Mouse (Mus musculus) erythroid progenitor cell, adult 5-6 weeks (primary cell): ENCODE results near the gene Mdk. TPM values are rescaled to one million over a fixed set of nuclear protein-coding genes. Genes with fewer than 3 reads are reported as not detected.
A peak's percentile ranks its signal among the peaks of the same experiment; 100 is the strongest.

Experiments
- ATAC-seq: replicated peaks from 2 replicates; pipeline ENCODE4 v1.8.0; 2016; ENCODE audit warnings: moderate number of reproducible peaks, mild to moderate bottlenecking, moderate TSS enrichment, inconsistent platforms; ENCODE audit not compliant: poor library complexity, low FRiP score, severe bottlenecking
- total RNA-seq, 2 experiments: library from RNA; stranded (forward) in 1 of 2; stranded (reverse) in 1 of 2; fragments of 150-400 nt in 1 of 2; fragments of 186-747, 209-891 nt in 1 of 2; gene quantifications; 2 replicates each; pipeline versions ENCODE4 v1.2.3 to v1.2.4; 2015 to 2017; ENCODE audit warnings: low replicate concordance in 2 of 2

Gene Mdk
- total RNA-seq (2015; ENCODE audit: low replicate concordance) = not detected in 2 replicates
- total RNA-seq (2017; ENCODE audit: low replicate concordance) = not detected in 2 replicates

DNA sequence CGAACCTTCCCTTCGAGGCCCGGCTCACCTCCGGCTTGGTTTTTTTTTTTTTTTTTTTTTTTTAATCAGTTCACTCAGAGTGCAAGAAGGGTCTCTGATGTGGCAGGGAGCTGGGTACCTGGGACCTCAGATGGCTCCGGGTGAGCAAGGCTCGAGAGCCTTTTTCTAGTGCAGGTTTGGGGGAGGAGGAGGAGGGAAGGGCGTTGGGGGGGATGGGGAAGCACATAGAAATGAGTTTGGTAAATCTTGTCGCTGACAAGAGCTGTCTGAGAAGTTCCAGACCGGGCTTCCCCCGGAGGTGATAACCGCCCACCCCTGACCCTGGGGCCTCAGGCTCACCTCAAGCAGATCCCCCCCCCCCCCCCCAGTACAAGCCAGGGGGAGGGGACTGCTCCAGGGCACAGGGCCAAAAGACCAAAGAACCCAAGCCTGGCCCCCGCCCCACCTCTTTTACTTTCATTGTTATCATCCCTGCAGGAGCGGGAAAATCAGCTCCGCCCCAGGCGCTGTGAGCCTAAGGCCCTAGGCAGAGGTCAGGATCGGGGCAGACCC, at the start of gene Mdk:
Mdk (minus strand) TSS at position 138 of the 552 bp plus-strand sequence.
- no peak for ATAC-seq

DNA sequence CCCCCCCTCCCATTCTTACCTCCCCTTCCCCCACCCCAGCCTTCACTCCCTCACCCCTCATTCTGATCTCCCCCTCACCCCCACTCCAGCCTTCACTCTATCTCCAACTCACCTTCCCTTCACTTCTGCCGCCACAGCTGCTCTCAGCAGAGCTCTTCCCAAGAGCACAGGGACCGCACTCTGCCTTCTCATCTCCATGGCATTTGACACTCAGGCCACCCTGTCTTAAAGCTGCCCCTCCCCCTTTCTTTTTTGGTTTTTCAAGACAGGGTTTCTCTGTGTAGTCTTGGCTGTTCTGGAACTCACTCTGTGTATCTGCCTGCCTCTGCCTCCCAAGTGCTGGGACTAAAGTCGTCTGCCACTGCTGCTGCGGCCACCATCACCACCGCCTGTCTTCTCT, 48.7 kb upstream of the Mdk start:
- no peak for ATAC-seq

DNA sequence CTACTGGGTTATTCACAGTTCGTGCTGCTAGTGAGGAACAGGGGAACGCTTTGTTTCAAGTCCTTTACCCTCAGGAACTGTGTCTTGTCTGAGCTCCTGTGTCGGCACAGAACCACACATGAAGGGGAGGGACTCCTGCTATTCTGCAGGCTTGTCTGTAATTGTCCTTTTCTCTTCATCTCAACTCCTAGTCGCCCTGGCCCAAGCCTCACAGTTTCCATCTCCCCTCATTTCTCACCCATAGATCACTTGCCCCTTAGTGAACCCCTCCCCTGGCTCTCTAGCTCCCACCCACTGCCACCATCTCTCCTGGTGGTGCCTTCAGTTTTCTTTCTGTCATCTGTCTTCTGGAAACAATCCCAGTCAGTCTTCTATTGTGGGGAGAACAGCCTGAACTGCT, 48.1 kb upstream of the Mdk start:
- ATAC-seq = no peak

DNA sequence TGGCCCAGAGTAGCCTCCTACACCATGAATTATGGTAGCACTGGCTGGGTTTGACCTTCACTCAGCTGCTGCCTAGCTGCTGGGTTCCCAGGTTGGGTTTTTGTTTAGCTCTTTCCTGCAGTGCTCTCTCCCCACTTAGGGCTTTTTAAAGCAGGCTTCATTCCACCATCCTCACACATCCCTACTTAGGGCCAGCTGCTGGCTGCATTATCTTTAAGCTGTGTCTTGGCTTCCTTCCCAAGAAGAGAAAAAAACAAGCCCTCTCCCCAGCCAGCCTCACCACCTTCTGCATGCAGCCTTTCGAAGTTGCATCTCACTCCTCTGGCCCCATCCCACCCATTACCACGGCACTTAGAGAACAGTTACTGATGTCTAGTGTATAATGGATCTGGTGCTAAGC, 46.5 kb upstream of the Mdk start:
- ATAC-seq = no peak

DNA sequence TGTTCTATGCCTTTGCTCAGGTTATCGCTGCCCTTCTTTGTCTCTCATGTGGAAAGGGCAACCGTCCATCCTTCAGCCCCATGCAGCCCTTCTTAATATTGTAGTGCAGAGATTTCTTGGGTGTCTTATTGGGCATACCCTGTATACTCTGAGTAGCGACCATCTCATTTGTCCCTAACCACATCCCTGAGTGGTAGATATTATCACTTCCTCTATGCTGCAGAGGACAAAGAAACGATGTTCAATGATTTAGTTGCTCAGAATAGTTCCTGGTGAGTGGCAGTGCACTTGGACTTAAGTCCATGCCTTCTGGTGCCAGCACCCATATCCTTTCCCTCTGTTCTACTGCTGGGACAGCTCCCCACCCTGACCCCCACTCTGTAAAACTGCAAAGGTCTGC, 45.9 kb upstream of the Mdk start:
- ATAC-seq = no peak

DNA sequence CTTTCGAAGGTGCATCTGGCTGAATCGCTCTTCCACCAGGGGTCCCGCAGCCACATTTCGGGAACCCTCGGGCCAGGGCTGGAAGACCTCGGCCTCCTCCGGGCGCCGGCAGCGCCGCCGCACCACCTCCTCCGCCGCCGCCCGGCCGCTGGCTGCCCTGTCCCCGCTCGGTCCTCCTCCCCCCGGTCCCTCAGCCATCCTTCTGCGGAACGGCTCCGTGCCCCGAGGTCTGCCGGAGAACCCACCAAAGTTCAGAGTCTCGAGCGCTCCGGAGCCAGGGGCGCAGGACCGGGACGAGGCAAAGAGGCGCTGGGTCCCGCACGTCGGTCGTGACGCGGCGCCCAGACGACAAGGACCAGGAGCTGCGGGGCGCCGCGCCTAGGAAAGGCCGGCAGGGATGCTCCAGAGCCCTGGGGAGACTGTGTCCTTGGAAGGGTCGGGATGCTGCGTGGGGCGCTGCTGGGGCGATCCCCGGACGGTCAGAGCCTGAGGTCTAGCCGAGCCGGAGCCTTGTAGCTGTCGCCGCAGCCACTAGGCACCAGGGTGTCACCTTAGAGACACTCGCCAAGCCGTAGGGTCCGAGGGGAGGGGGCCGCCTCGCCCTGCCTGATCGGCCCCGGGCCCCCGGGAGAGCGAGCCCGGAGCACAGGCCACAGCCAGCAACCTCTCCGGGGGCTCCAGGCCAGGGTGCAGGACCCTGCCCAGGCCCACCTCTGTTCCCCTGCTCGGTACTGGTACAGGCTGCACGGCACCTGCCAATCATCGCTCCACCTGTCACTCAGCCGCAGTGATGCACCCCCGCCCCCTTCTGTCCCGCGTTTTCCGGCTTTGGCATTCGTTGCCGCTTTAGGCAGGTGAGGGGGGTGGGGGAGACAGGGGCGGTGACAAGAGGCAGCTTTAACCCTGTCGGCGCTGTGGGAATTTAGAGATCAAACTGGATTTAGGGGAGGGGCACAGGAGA, 43.8 kb upstream of the Mdk start, which contains the start of gene Dgkz:
Dgkz (minus strand) TSS at position 284 of the 961 bp plus-strand sequence.
- no peak for ATAC-seq

DNA sequence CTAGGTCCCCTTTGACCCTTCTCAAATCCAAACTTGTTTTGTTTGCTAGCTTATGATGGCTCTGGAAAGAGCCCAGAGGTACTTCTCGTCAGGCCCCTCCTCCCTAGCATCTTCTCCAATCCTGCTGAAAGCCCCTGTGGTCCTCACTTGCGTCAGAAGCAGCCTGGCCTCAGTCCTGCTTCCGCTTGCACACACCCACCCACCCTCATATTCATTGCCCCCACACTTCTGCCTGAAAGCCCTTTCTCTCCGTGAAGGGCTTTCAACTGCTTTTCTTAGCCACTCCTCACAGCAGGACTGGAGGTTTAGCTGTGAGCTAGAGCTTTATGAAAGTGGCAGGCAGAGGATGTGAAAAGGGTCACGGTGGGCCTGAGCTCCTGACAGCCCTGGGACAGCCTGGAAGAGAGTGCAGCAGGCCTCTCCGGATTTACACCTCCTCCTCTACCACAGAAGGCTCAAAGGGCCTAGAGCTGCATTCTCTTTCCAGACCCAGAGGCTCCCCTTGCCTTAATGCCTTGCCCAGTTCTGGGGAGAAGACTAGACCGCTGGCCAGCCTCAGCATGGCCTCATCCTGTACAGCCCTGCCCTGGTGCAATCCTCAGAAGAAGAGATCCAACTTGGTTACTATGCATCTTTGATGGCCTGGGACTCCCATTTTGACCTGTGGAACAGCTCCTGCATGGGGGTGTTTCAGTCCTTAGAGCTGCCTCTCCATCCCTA, 41.5 kb upstream of the Mdk start:
- no peak for ATAC-seq

DNA sequence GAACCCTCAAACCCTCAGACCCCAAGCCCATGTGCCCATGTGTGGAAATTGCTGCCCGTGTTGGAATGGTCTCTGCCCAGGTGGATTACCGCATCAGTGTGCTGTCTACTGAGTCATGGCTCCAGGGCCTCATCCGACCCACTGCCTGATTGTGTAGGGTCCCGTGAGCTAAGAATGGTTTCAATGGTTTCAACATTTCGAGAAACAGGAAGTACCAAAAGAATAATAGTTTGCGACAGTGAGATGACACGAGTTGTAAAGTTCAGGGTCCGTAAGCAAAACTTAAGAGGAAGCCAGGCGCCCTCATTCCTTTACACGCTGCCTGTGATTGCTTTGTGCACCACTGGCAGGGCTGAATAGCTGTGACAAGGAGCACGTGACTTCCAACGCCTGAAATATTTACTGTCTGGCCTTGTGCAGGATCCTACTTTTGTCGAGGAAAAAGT, 40.0 kb upstream of the Mdk start:
- ATAC-seq = no peak

DNA sequence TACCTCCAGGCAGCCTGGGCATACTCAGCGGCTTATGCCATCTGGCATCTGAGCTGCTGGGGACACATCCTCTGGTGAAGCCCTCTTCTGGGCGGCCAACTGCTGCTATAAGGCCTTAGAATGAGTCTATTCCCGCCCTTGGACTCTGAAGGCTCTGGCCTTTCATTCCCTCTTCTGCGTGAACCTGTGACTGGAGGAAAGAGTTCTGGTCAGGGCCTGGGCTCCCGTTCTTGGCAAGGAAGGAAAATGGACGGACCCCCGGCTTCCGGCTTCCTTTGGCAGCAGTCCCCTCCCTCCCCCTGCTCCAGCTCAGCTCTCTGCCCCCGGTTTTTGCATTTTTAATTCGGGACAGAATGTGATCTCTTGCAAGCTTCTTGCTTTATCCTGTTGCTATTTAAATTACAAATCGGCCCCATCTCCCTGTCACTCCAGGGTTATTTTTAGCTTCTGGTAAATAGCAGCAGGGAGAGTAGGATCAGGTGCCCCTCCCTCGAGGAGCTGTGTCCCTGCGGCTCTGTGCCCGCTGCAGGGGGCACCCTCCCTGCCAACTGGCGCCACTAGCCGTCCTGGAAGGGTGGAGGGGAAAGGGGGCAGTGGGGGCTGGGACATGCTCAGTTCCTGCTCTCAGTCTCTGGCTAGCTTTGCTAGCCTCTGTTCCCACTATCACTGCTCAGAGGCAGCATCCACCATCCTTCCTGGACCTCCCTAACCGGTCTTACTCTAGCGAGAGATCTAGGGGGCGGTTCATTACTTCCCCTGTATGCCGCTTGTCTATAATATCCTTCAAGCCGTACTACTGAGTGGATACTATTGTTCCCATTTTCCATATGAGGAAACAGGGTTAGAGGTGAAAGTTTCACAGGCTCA, 39.4 kb upstream of the Mdk start:
- no peak for ATAC-seq

DNA sequence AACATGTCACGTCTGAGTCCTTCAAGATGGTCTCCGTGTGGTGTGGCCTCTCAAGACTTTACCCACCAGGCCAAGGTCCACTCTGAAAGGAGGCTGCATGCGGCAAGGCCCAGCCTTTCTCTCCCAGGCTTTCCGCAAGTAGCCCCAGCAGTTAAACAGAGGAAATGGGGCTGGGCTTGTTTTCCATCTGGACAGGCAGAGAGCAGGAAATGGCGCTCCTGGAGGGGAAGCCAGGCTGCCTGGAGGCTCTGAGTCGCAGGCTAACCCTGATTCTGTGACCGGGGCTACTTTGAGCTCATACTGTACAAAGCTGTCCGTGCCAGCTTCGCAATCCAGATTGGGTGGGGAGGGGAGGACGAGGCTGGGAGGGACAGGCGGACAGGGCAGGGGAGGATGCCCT, 35.9 kb upstream of the Mdk start:
- no peak for ATAC-seq

DNA sequence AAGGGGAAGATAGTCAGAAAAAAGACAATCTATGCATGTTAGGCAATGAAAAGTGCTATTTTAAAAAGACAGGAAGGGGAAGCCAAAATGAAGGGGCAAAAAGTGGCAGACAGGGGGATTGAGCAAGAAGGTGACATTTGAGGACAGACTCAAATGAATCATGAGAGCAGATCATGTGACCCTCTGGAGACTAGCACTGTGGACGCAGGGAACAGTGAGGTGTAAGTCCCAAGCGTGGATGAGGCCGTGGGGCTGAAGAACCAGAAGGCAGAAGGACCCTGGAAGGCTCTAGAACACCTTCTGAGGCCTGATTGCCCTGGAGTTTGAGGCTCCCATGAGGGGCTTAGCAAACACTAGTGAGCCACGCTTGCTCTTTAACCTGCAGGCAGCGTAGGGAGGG, 34.3 kb upstream of the Mdk start:
- ATAC-seq = no peak

DNA sequence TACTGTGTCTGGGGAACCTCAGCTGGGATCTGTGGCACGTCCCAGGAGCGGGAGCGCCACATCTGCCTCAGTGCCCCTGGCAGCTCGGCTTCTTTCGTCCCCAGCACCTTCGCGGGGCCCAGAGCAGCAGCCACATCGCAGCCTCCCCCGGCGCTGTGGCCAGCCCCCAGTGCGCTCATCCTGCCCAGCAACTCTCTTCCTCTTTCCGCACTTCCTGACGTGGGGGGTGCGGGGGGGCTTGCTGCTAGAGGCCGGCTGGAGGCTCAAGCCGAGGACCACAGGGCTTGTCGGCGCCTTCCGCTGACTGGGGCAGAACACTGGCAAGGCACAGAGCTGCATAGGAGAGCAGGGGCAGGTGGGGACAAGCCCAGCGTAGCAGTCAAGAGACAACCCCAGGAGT, 33.3 kb upstream of the Mdk start:
- no peak for ATAC-seq

DNA sequence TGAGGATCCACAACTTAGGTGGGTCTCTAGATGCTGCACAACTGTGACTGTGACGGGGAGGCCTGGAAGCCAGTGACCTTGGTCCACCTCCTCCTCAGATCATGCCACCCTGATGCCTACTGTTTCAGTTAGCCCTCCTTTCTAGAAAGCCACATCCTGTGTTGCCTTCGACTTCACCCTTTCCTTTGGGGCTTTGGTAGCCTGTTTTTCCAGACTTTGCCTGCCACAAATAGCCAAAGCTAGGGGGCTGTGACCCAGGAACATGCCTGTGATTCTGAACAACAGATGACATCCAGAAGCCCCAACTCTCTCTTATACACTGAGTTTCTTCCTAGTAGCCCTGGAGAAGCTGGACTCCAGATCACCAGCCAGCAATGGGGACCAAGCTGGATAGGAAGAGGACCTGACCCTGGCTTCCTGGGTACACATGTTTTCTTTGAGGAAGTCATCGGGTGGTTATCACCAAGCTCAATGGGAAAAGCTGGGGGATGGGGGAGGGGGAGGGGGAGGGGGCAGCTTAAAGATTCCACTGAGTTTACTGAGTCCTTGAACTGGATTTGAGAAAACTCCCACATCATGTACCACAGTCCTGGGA, 32.6 kb upstream of the Mdk start:
- ATAC-seq = no peak

DNA sequence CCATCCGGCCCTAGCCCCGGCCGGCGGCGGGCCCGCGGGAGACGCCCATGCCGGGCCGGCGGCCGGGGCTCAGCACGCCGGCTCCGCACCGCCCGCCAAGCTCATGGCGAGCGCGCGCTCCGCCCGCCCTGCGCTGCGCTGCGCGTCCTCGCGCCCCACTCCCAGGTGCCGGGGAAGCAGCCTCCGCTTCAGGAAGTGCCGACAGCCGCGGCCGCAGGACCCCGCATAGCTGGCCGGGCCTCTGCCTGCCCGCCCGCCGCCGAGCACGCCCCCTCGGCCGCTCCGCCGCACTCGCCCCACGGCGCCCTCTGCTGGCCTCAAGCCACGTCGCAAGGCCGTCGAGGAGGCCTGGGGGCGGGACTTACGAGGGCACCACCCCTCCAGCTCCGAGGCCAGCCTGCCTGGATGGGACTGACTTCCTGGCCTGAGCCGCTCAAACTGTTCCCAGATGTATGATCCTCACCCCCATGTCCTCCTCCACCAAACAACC, 31.4 kb upstream of the Mdk start:
- ATAC-seq = peak; percentile 86

DNA sequence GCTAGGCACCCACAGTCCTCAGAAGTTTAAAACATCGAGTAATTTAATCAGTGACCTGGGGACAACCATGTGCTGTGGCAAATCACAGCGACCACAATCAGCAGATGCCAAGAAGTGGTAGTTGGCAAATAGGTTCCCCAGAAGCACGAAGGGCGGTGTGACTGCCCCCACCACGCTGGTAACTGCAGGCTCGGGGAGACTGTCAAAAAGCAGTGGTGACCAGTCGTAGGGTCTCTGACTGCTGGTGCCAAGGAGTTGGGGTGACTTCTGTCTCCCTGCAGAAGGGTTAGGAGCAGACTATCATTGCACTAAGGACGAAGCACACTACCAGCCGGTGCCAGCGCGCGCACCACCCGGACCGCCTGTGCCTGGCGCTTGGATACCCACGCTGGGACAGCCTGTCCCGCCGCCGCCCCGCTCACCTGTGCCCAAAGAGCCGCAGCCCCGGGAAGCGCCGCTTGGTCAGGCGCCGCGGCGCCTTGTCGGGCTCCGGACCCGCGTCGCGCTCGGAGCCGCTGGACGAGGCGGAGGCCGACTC, 30.8 kb upstream of the Mdk start:
- ATAC-seq = no peak

DNA sequence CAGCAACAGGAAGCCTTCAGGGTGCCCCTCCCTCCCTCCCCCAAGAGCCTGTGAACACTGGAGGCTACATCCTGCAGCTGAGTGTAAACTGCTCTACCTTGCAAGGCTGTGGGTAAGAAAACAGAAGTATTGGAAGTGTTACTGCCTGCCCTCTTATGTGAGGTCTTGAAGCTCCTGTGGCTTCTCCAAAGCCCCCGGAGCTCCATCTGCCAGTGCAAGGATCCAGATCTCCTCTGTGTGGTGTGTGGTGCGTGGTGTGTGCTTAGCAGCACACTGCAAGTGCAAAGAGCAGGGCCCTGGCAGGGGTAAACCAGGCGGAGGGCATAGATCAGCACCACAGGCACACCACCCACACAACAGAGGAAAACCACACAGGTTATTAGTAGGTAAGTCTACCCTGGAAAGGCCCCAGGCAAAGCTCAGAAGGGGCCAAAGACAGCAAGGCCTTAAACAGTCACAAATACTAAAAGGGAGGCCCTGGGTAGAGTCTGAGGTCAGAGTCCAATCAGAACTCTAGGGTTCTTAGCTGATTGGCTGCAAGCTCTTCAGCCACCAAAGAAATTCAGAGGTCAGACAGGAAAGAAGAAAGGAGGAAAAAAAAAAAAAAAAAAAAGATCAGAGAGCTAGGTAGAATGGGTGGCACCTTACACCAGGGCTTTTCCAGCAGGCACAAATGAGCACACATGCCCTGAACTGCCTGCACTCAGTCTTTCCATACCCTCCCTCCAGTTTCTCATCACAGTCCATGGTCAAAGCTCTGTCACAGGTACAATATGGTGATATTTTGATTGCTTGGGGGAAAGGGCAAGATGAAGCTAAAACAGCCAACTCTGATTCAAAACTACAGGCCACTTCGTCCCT, 30.0 kb upstream of the Mdk start:
- ATAC-seq = no peak

DNA sequence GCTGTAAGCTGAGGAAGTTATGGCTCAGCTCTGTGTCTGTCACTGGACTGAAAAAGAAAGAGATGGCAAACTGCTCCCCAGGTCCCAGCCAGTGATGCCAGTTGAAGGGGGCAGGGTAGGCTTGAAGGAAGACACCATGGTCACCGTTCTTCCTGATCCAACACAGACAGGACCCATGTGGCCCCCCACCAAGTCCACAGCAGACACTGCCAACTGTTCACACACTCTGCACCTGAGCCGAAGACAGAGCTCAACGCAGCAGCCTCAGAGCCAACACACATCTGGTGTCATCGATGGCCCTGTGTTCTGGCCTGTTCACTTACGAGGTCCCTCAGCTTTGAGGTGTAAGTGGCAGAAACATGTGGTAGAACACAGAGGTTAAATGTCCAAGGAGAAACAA, 28.4 kb upstream of the Mdk start:
- no peak for ATAC-seq
